Mouse (Mus musculus): Measurements from ENCODE around the gene Aff2.

GRCm38 (mm10) chrX:69359885-69360237 lies 233 bp upstream of the Aff2 start:
- TF ChIP-seq CTCF (conservative IDR thresholded peaks at IDR 0.05; ENCODE audit: low read length) (no peak), NANOG (IDR thresholded peaks at IDR 0.05; ENCODE audit: borderline replicate concordance, low read length) (no peak), POU5F1 (IDR thresholded peaks at IDR 0.05; ENCODE audit: borderline replicate concordance, low read length) (no peak)

All from E14TG2a.4 (cell line).